Mouse (Mus musculus) liver, postnatal 0 days (tissue): ENCODE measurements around the gene Afg1l.

Source experiments
- CTCF ChIP-seq: sonication (generic); IDR thresholded peaks from 2 replicates; pipeline ENCODE4 v1.5.1; 2016; ENCODE audit warnings: antibody characterized with exemption, low read depth
- EP300 ChIP-seq: IDR thresholded peaks from 2 replicates; pipeline ENCODE4 v1.6.1; 2016; ENCODE audit warnings: antibody characterized with exemption, low read depth, mild to moderate bottlenecking

DNA sequence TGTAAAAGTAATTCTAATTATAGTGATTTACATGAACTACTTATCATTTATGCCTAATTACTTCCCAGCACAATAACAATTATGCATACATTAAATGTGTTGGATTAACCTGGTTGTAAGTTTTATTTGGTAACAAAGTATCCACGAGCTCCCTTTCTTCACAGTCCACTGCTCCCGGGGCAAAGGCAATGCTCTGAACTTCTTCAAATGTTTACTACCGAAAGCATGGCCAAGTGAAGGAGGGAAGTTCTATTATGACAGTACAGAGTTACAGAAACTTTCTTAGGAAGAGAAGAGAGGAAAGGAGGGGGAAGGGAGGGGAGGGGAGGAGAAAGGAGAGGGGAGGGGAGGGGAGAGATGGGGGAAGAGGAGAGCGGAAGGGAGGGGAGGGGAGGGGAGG, 28.7 kb downstream of the Afg1l start:
- TF ChIP-seq CTCF (no peak), EP300 (no peak)
